Mouse (Mus musculus): ENCODE results near the gene Sgca.

Sgca gene

DNA sequence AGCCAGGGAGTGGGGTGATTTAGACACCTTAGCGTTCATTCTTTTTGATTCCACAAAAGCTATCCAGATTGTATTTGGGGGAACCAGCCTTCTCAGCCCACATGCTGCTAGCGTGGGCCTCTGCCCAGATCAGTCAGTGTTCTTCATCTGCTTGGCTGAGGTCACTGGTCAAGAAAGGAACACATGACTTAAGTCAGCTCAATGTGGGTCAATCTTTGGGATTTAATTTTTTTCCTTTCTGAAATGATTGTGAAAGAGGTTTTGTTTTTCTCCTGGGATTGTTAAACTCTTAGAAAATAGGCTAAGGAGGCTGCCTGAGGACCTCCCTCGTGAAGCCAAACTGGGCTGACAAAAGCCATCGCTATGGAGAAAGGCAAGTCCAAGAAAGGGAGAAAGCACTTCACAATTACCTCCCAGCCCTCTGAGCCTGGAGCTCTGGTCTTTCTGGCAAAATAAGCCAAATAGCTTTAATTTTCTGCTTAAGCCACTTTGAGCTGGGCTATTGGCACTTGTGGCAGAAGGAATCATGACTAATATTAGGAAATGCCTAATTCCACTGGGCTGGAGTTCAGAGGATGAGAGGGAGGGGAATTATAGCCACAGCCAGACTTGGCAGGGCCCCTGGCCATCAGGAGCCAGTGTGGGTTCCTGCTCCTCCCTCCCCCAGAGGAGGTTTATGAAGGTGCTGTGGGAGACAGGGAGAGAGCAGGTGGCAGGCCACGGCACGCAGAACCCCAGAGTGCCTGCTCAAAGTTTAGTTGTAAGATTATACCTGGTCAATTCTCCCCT, 62.6 kb downstream of the Sgca start:
- no peak for DNase-seq (ENCODE audit: low spot score)

Measured in ovary, postnatal 10 days (tissue).